Mouse (Mus musculus): Measurements from ENCODE around the gene Spock3.

- no peak for TF ChIP-seq CTCF (IDR thresholded peaks at IDR 0.05; ENCODE audit: low read depth, low read length)
- TF ChIP-seq POLR2A (IDR thresholded peaks at IDR 0.05; ENCODE audit: borderline replicate concordance, low read depth, low read length) = no peak
Observed at GRCm38 (mm10) chr8:63258812-63259385, 308.1 kb downstream of the Spock3 start.
